Mouse (Mus musculus): ENCODE measurements around the gene 3110021N24Rik.

DNA sequence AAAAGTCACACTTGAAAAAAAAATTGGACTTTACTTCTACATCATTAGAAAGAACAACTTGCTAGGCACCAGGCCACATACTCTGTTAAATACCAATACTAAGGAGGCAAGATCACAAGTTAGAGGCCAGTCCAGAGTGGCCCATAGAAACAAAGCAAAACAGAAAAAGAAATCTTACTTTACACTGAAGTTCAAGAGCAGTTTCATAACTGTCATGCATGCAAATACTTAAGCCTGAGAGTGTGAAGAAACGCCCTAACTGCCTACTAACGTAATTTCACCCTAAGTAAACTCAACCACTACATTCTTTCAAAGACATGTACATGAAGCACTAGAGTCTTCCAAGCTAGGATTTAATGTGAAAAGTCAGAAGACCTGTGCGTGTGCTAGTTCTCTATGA is 106.2 kb downstream of the 3110021N24Rik start:
- no peak for TF ChIP-seq CTCF (IDR thresholded peaks at IDR 0.05)
- TF ChIP-seq EP300 (IDR thresholded peaks at IDR 0.05), result peak; percentile 50; the same call in 1 of the 2 replicates
